Mouse (Mus musculus) CH12.LX (cell line): ENCODE data around the gene Krtap29-1. TPM values are rescaled to one million over a fixed set of nuclear protein-coding genes. Genes with fewer than 3 reads are reported as not detected.

Source experiments
- DNase-seq: peaks from one replicate; pipeline ENCODE4 v3.0.0-alpha.2; 2013; ENCODE audit errors: extremely low read depth
- H3K27ac ChIP-seq: 2 replicates; pipeline ENCODE4 v1.5.1; 2012; ENCODE audit warnings: low read depth, mild to moderate bottlenecking, control low read depth, moderate library complexity; ENCODE audit not compliant: insufficient read depth
- H3K27me3 ChIP-seq: replicated peaks from 2 replicates; pipeline ENCODE3; 2012; ENCODE audit warnings: inconsistent platforms
- H3K36me3 ChIP-seq, 2 experiments: replicated peaks in 1 of 2; 2 replicates each; pipeline versions ENCODE3 to v1.6.1; 2012; ENCODE audit warnings: inconsistent platforms in 1 of 2, low read length in 1 of 2, mild to moderate bottlenecking in 1 of 2, mixed read lengths in 1 of 2, moderate library complexity in 1 of 2; ENCODE audit not compliant: control insufficient read depth in 1 of 2, insufficient read depth in 1 of 2
- H3K4me1 ChIP-seq, 2 experiments: 2 replicates each; pipeline ENCODE4 v1.6.1; 2012; ENCODE audit warnings: inconsistent platforms in 1 of 2, moderate library complexity in 1 of 2; ENCODE audit not compliant: insufficient read depth in 2 of 2, control insufficient read depth in 1 of 2
- H3K4me2 ChIP-seq: 2 replicates; pipeline ENCODE4 v1.6.1; 2012; ENCODE audit warnings: low read depth, mild to moderate bottlenecking, control low read depth; ENCODE audit not compliant: poor library complexity, insufficient read depth, severe bottlenecking
- H3K4me3 ChIP-seq, 3 experiments: fragments of 150-350 bp in 1 of 3; sonication (generic) in 1 of 3; replicated peaks in 1 of 3; 2 replicates each; pipeline versions ENCODE3 to v1.5.1; 2011 to 2012; ENCODE audit warnings: low read depth in 2 of 3, low read length in 2 of 3, mild to moderate bottlenecking in 2 of 3, moderate library complexity in 2 of 3, control low read depth in 1 of 3, improper control_type of control experiment in 1 of 3, inconsistent platforms in 1 of 3, mixed read lengths in 1 of 3; ENCODE audit not compliant: poor library complexity in 1 of 3
- H3K79me2 ChIP-seq: replicated peaks from 2 replicates; pipeline ENCODE4 v1.6.1; 2012; ENCODE audit warnings: mild to moderate bottlenecking, moderate library complexity; ENCODE audit not compliant: control insufficient read depth, poor library complexity, insufficient read depth, severe bottlenecking; ENCODE audit errors: extremely low read depth
- H3K9ac ChIP-seq: 2 replicates; pipeline ENCODE4 v1.6.1; 2012; ENCODE audit warnings: low read depth, mild to moderate bottlenecking, control low read depth, moderate library complexity; ENCODE audit not compliant: insufficient read depth
- H3K9me3 ChIP-seq: replicated peaks from 2 replicates; pipeline ENCODE3; 2012; ENCODE audit warnings: low read length, inconsistent platforms, mixed read lengths
- CTCF ChIP-seq, 2 experiments: IDR thresholded peaks in 1 of 2; conservative IDR thresholded peaks in 1 of 2; 2 replicates each; pipeline ENCODE4 v1.5.1; 2011 to 2012; ENCODE audit warnings: low read depth in 2 of 2, low read length in 2 of 2, improper control_type of control experiment in 1 of 2, inconsistent platforms in 1 of 2, mild to moderate bottlenecking in 1 of 2, moderate library complexity in 1 of 2
- E2F4 ChIP-seq: IDR thresholded peaks from 2 replicates; pipeline ENCODE4 v1.6.1; 2011; ENCODE audit warnings: low read depth, low read length, improper control_type of control experiment; ENCODE audit not compliant: insufficient replicate concordance
- ELF1 ChIP-seq: IDR thresholded peaks from 2 replicates; pipeline ENCODE4 v1.6.1; 2014; ENCODE audit warnings: low read depth, mild to moderate bottlenecking, inconsistent platforms, low read length, improper control_type of control experiment
- EP300 ChIP-seq: IDR thresholded peaks from 2 replicates; pipeline ENCODE4 v1.6.1; 2011; ENCODE audit warnings: low read length, improper control_type of control experiment
- ETS1 ChIP-seq: conservative IDR thresholded peaks from 2 replicates; pipeline ENCODE4 v1.6.1; 2012; ENCODE audit warnings: low read depth, mild to moderate bottlenecking, inconsistent platforms, low read length, improper control_type of control experiment, moderate library complexity
- HCFC1 ChIP-seq: IDR thresholded peaks from 2 replicates; pipeline ENCODE4 v1.6.1; 2012; ENCODE audit warnings: low read depth, mild to moderate bottlenecking, inconsistent platforms, low read length, improper control_type of control experiment
- IRF4 ChIP-seq: IDR thresholded peaks from 2 replicates; pipeline ENCODE4 v1.6.1; 2014; ENCODE audit warnings: low read depth, mild to moderate bottlenecking, inconsistent platforms, low read length, improper control_type of control experiment
- KAT2A ChIP-seq: IDR thresholded peaks from 2 replicates; pipeline ENCODE4 v1.6.1; 2012; ENCODE audit warnings: low read length, improper control_type of control experiment, inconsistent platforms; ENCODE audit not compliant: insufficient replicate concordance
- MAX ChIP-seq: IDR thresholded peaks from 2 replicates; pipeline ENCODE4 v1.6.1; 2011; ENCODE audit warnings: low read length, improper control_type of control experiment
- MAZ ChIP-seq: IDR thresholded peaks from 2 replicates; pipeline ENCODE4 v1.6.1; 2012; ENCODE audit warnings: low read depth, mild to moderate bottlenecking, inconsistent platforms, low read length, improper control_type of control experiment, moderate library complexity
- MEF2A ChIP-seq: IDR thresholded peaks from 2 replicates; pipeline ENCODE4 v1.6.1; 2014; ENCODE audit warnings: low read depth, mild to moderate bottlenecking, inconsistent platforms, low read length, improper control_type of control experiment, borderline replicate concordance
- MXI1 ChIP-seq: IDR thresholded peaks from 2 replicates; pipeline ENCODE4 v1.6.1; 2011; ENCODE audit warnings: mild to moderate bottlenecking, low read depth, low read length, improper control_type of control experiment
- MYC ChIP-seq: IDR thresholded peaks from 2 replicates; pipeline ENCODE4 v1.6.1; 2011; ENCODE audit warnings: low read depth, mild to moderate bottlenecking, improper control_type of control experiment, low read length
- NELFE ChIP-seq: IDR thresholded peaks from 2 replicates; pipeline ENCODE4 v1.6.1; 2011; ENCODE audit warnings: low read depth, low read length, improper control_type of control experiment
- PAX5 ChIP-seq: IDR thresholded peaks from 2 replicates; pipeline ENCODE4 v1.6.1; 2012; ENCODE audit warnings: low read length, inconsistent platforms, mixed read lengths
- POLR2A ChIP-seq: IDR thresholded peaks from 2 replicates; pipeline ENCODE4 v1.6.1; 2011; ENCODE audit warnings: low read depth, mild to moderate bottlenecking, improper control_type of control experiment, low read length
- POLR2AphosphoS2 ChIP-seq: IDR thresholded peaks from 2 replicates; pipeline ENCODE4 v1.6.1; 2011; ENCODE audit warnings: low read depth, low read length, improper control_type of control experiment
- RCOR1 ChIP-seq: conservative IDR thresholded peaks from 2 replicates; pipeline ENCODE4 v1.6.1; 2012; ENCODE audit warnings: low read depth, mild to moderate bottlenecking, inconsistent platforms, low read length, improper control_type of control experiment
- SIN3A ChIP-seq: IDR thresholded peaks from 2 replicates; pipeline ENCODE4 v1.6.1; 2012; ENCODE audit warnings: low read length, improper control_type of control experiment, inconsistent platforms
- SMC3 ChIP-seq: IDR thresholded peaks from 2 replicates; pipeline ENCODE4 v1.6.1; 2011; ENCODE audit warnings: low read depth, low read length, improper control_type of control experiment
- TBP ChIP-seq: conservative IDR thresholded peaks from 2 replicates; pipeline ENCODE4 v1.6.1; 2011; ENCODE audit warnings: low read depth, low read length, improper control_type of control experiment
- USF1 ChIP-seq: IDR thresholded peaks from 2 replicates; pipeline ENCODE4 v1.6.1; 2014; ENCODE audit warnings: low read depth, mild to moderate bottlenecking, inconsistent platforms, low read length, improper control_type of control experiment
- USF2 ChIP-seq: conservative IDR thresholded peaks from 2 replicates; pipeline ENCODE4 v1.6.1; 2011; ENCODE audit warnings: low read depth, low read length, improper control_type of control experiment
- ZKSCAN1 ChIP-seq: IDR thresholded peaks from 2 replicates; pipeline ENCODE4 v1.6.1; 2012; ENCODE audit warnings: low read depth, inconsistent platforms, low read length, improper control_type of control experiment, borderline replicate concordance
- ZMIZ1 ChIP-seq: IDR thresholded peaks from 2 replicates; pipeline ENCODE4 v1.6.1; 2012; ENCODE audit warnings: low read depth, mild to moderate bottlenecking, inconsistent platforms, low read length, improper control_type of control experiment
- ZNF384 ChIP-seq: IDR thresholded peaks from 2 replicates; pipeline ENCODE4 v1.6.1; 2012; ENCODE audit warnings: low read depth, low read length, improper control_type of control experiment, inconsistent platforms
- dilution Hi-C: fragments of 300-500 bp; cut with MboI; formaldehyde crosslinking; loops from 2 replicates; pipeline ENCODE4 v1.14.3; 2020; ENCODE audit warnings: low sequenced_read_pairs; ENCODE audit not compliant: extremely low pct_unique_long_range_greater_than_20kb, extremely low pct_ligation_motif_present
- in situ Hi-C: fragments of 300-500 bp; cut with MboI; formaldehyde crosslinking; loops from 3 replicates; pipeline ENCODE4 v1.14.3; 2019; ENCODE audit warnings: low sequenced_read_pairs, low pct_ligation_motif_present, low pct_unique_long_range_greater_than_20kb, mixed read lengths
- polyA plus RNA-seq: library from polyadenylated mRNA; unstranded; fragments of >175 nt; gene quantifications from 2 replicates; pipeline ENCODE4 v1.2.1, GENCODE M21; 2012; ENCODE audit warnings: low read depth; ENCODE audit not compliant: insufficient read length
- total RNA-seq, 2 experiments: library from RNA; depleted of rRNA; stranded (reverse); fragments of 300-350 nt in 1 of 2; fragments of >200 nt in 1 of 2; gene quantifications; 2 replicates each; pipeline ENCODE4 v1.2.3; 2012 to 2014

Gene Krtap29-1
- total and polyA plus RNA-seq, 3 experiments = not detected

DNA sequence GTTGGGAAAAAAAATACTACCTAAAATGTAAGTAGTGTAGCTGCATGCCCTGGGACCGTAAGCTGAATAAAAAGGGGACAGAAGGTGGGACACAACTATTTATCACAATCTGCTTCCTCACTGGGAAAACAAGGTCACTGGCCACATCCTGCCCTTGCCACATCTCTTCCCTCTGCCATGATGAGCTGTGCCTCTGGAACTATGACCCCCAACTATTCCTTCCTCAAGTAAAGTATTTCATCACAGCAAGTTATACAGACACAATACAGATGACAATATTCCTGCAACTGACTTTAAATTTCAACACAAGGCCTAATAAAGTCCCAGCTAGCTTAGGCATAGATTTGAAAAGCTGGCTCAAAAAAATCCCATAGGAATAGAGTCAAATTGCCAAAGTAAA, 40.6 kb upstream of the Krtap29-1 start:
- Histone ChIP-seq H3K27me3 (peaks cover 90% of the 10 kb centered on the region), H3K4me1 (no peaks in the 10 kb centered on the region), H3K4me2 (no peak overlapping the region), H3K9ac (no peak overlapping the region), H3K4me3 (no peak overlapping the region), H3K36me3 (no peaks in the 10 kb centered on the region), H3K79me2 (no peaks in the 10 kb centered on the region), H3K9me3 (no peaks in the 10 kb centered on the region), H3K27ac (no peak overlapping the region)
- no peak for DNase-seq
- dilution Hi-C loops = no loop called here
- in situ Hi-C loops = no loop called here
- no peak for TF ChIP-seq IRF4
- no peak for TF ChIP-seq POLR2AphosphoS2
- no peak for TF ChIP-seq PAX5
- TF ChIP-seq EP300 = no peak
- TF ChIP-seq HCFC1 = no peak
- TF ChIP-seq MAZ = no peak
- TF ChIP-seq SIN3A = no peak
- no peak for TF ChIP-seq KAT2A
- TF ChIP-seq USF2 = no peak
- no peak for TF ChIP-seq ZKSCAN1
- no peak for TF ChIP-seq SMC3
- no peak for TF ChIP-seq E2F4
- TF ChIP-seq ETS1 = no peak
- TF ChIP-seq ZNF384 = no peak
- no peak for TF ChIP-seq ZMIZ1
- TF ChIP-seq ELF1 = no peak
- no peak for TF ChIP-seq RCOR1
- TF ChIP-seq MEF2A = no peak
- no peak for TF ChIP-seq USF1
- no peak for TF ChIP-seq CTCF (conservative IDR thresholded peaks at IDR 0.05 in 1 of 2, IDR thresholded peaks at IDR 0.05 in 1 of 2; ENCODE audit: low read depth in 2 of 2, low read length in 2 of 2)

DNA sequence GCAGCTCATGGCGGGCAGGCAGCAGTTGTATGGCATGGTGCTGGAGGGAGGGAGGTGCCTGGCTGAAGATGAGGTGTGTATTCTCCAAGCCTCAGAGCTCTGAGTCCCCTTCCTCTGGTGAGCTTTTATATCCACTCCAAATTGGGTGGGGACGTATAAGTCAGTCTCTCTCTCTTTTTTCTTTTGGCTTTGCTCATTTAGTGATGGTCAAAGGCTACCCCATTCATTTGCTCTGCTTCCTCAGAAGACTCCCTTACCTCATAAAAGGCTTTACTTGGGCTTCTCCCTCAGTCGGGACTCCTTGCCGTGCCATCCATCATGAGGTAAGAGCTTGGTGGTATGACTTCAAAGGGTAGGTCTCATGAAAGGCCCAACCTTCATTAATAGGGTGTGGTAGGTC, 37.3 kb upstream of the Krtap29-1 start, which contains the start of gene Krt33a:
Gene Krt33a, minus strand, starts transcription at position 101 of the 400 bp plus-strand sequence.
- H3K27ac ChIP-seq = no peak within 1 kb of the TSS
- no peak within 1 kb of the TSS for H3K9ac ChIP-seq
- no peaks in the 10 kb centered on the region for H3K9me3 ChIP-seq
- TF ChIP-seq ZNF384 (no peak), TBP (no peak), MAX (no peak), ZKSCAN1 (no peak), CTCF (conservative IDR thresholded peaks at IDR 0.05 in 1 of 2, IDR thresholded peaks at IDR 0.05 in 1 of 2; ENCODE audit: low read depth in 2 of 2, low read length in 2 of 2) (no peak), NELFE (no peak), MYC (no peak), HCFC1 (no peak), POLR2A (no peak), MXI1 (no peak), KAT2A (no peak)
- peaks cover 83% of the 10 kb centered on the region for H3K27me3 ChIP-seq
- dilution Hi-C loops = no loop called here
- in situ Hi-C loops = no loop called here
- DNase-seq = no peak
- H3K79me2 ChIP-seq = no peaks in the 10 kb centered on the region
- no peaks in the 10 kb centered on the region for H3K4me1 ChIP-seq
- H3K36me3 ChIP-seq = no peaks in the 10 kb centered on the region
- no peak within 1 kb of the TSS for H3K4me2 ChIP-seq
- no peak within 1 kb of the TSS for H3K4me3 ChIP-seq
